Mouse (Mus musculus): ENCODE results near the gene Hmgb1.
A peak's percentile ranks its signal among the peaks of the same experiment; 100 is the strongest.

Hmgb1 gene

GRCm38 (mm10) chr5:149104096-149104725 is 80.1 kb downstream of the Hmgb1 start:
- no peak for DNase-seq (ENCODE audit: low spot score)

- no peak for DNase-seq (ENCODE audit: low spot score)
Measured at GRCm38 (mm10) chr5:149101869-149102268, 82.4 kb downstream of the Hmgb1 start.

- DNase-seq (ENCODE audit: low spot score): no peak
Measured at GRCm38 (mm10) chr5:149100091-149100490, 84.2 kb downstream of the Hmgb1 start.

GRCm38 (mm10) chr5:149099009-149099408 is 85.3 kb downstream of the Hmgb1 start:
- no peak for DNase-seq (ENCODE audit: low spot score)

GRCm38 (mm10) chr5:149097841-149098240 is 86.4 kb downstream of the Hmgb1 start:
- DNase-seq (ENCODE audit: low spot score): no peak

- DNase-seq (ENCODE audit: low spot score): no peak
Measured at GRCm38 (mm10) chr5:149096284-149096683, 88.0 kb downstream of the Hmgb1 start.

- no peak for DNase-seq (ENCODE audit: low spot score)
Measured at GRCm38 (mm10) chr5:149092926-149093325, 91.4 kb downstream of the Hmgb1 start.

- no peak for DNase-seq (ENCODE audit: low spot score)
Measured at GRCm38 (mm10) chr5:149092526-149092925, 91.8 kb downstream of the Hmgb1 start.

GRCm38 (mm10) chr5:149091256-149091655 is 93.0 kb downstream of the Hmgb1 start:
- no peak for DNase-seq (ENCODE audit: low spot score)

GRCm38 (mm10) chr5:149089860-149090259 is 94.4 kb downstream of the Hmgb1 start:
- DNase-seq (ENCODE audit: low spot score): no peak

- no peak for DNase-seq (ENCODE audit: low spot score)
Measured at GRCm38 (mm10) chr5:149089456-149089855, 94.8 kb downstream of the Hmgb1 start.

GRCm38 (mm10) chr5:149088891-149089290 is 95.4 kb downstream of the Hmgb1 start:
- no peak for DNase-seq (ENCODE audit: low spot score)

- DNase-seq (ENCODE audit: low spot score): no peak
Measured at GRCm38 (mm10) chr5:149088149-149088548, 96.1 kb downstream of the Hmgb1 start.

GRCm38 (mm10) chr5:149086382-149087244 is 97.7 kb downstream of the Hmgb1 start:
- DNase-seq (ENCODE audit: low spot score): no peak

GRCm38 (mm10) chr5:149080466-149080865 is 103.8 kb downstream of the Hmgb1 start:
- DNase-seq (ENCODE audit: low spot score): no peak

GRCm38 (mm10) chr5:149079758-149080150 is 104.5 kb downstream of the Hmgb1 start:
- DNase-seq (ENCODE audit: low spot score): peak; percentile 14

GRCm38 (mm10) chr5:149079018-149079757 is 105.1 kb downstream of the Hmgb1 start:
- DNase-seq (ENCODE audit: low spot score): peak; percentile 17

- no peak for DNase-seq (ENCODE audit: low spot score)
Measured at GRCm38 (mm10) chr5:149077136-149077535, 107.2 kb downstream of the Hmgb1 start.

- no peak for DNase-seq (ENCODE audit: low spot score)
Measured at GRCm38 (mm10) chr5:149071546-149071945, 112.7 kb downstream of the Hmgb1 start.

GRCm38 (mm10) chr5:149068745-149069144 is 115.5 kb downstream of the Hmgb1 start:
- no peak for DNase-seq (ENCODE audit: low spot score)

- DNase-seq (ENCODE audit: low spot score): no peak
Measured at GRCm38 (mm10) chr5:149068247-149068740, 116.0 kb downstream of the Hmgb1 start.

- no peak for DNase-seq (ENCODE audit: low spot score)
Measured at GRCm38 (mm10) chr5:149067501-149067961, 116.8 kb downstream of the Hmgb1 start.

All from yolk sac, embryonic 10.5 days (tissue).